Mouse (Mus musculus): ENCODE measurements around the gene Slc25a40. TPM values are rescaled to one million over a fixed set of nuclear protein-coding genes. Genes with fewer than 3 reads are reported as not detected.

The Slc25a40 gene
- total and polyA plus RNA-seq, 2 experiments from 2014 or later: 7.7 to 11.7 TPM

DNA sequence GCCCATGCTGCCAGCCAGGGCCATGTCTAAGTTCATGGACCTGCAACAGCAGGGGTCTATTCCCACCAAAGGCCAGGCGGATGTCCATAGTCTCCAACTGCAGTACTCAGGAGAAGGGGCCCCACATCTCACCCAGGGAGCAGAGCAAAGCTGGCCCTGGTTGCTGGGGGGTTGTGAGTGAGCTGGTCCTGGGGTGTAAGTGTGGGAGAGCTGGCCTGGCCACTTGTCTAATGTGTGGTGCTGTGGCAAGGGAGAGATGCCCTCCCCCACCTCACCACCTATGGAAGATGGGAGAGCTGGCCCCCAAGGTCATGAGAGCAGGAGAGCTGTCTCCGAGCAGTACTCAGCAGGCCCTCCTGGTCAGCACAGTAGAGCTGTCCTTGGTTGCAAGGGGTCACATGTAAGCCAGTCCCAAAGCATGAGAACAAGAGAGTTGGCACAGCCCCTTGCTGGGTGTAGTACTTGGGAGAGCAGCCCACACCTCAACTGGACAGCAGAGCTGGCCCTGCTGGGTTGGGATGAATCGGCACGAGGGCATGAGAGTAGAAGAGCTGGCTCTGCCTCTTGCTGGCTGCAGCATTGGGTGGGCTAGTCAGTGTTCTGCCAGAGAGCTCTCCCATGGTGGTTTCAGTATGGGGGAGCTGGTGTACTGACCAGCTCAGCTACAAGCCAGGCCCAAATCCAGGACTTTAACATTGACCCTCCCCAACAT, 65.5 kb downstream of the Slc25a40 start:
- H3K9me3 ChIP-seq (replicated peaks; ENCODE audit: control insufficient read depth, low read length): no peaks in the 10 kb centered on the region
- TF ChIP-seq EP300 (IDR thresholded peaks at IDR 0.05; ENCODE audit: low read depth) (no peak), CTCF (IDR thresholded peaks at IDR 0.05; ENCODE audit: low read depth) (no peak)
- H3K4me1 ChIP-seq (ENCODE audit: control insufficient read depth, insufficient read depth): no peaks in the 10 kb centered on the region
- no peaks in the 10 kb centered on the region for H3K27me3 ChIP-seq (ENCODE audit: control insufficient read depth, insufficient read depth, low read length)
- H3K4me3 ChIP-seq (ENCODE audit: low read depth, low read length): no peak overlapping the region
- no peak overlapping the region for H3K9ac ChIP-seq (replicated peaks; ENCODE audit: low read depth, low read length)
- whole genome bisulfite sequencing: 72% methylated on average over 4 of the region's 4 CpGs
- no peak for DNase-seq (ENCODE audit: low spot score)
- no peak for ATAC-seq (ENCODE audit: insufficient read depth, low read depth)
- H3K36me3 ChIP-seq (replicated peaks; ENCODE audit: control insufficient read depth, insufficient read depth, low read length): no peaks in the 10 kb centered on the region
- H3K27ac ChIP-seq (ENCODE audit: low read depth): no peak overlapping the region
- no peak overlapping the region for H3K4me2 ChIP-seq (ENCODE audit: low read depth, low read length)

- TF ChIP-seq CTCF (IDR thresholded peaks at IDR 0.05; ENCODE audit: low read depth) (no peak), EP300 (IDR thresholded peaks at IDR 0.05; ENCODE audit: low read depth) (no peak)
Observed at GRCm38 (mm10) chr5:8488701-8489297, 66.1 kb downstream of the Slc25a40 start.

DNA sequence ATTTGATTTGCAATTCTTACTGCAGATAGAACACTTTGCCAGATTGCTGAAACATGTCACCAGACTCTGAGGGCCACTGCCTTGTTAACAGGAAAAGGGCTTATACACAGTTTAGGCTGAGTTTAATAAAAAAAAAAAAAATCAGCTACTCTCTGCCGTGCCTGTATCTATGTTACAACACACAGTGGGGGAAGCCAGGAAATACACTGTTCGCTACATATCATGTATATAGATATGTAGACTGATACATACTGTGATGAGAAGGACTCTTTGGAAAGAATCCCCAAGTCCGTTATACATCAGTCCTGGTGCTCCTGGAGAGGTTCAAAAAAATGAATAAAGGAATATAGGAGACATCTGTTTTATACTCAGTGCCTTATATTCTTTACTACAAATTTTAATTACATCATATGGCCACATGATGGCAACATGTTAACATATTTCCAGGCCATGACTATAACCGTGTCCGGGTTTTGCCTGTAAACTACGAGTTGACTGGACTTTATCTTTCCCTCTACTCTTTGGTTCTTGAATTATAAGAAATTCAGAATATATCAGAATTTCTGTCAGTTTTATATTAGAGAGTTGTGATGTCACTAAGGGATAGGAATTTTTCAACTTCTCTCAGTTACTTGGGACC, 66.9 kb downstream of the Slc25a40 start:
- no peak overlapping the region for H3K9ac ChIP-seq (replicated peaks; ENCODE audit: low read depth, low read length)
- no peaks in the 10 kb centered on the region for H3K36me3 ChIP-seq (replicated peaks; ENCODE audit: control insufficient read depth, insufficient read depth, low read length)
- no peak overlapping the region for H3K27ac ChIP-seq (ENCODE audit: low read depth)
- no peaks in the 10 kb centered on the region for H3K27me3 ChIP-seq (ENCODE audit: control insufficient read depth, insufficient read depth, low read length)
- TF ChIP-seq EP300 (IDR thresholded peaks at IDR 0.05; ENCODE audit: low read depth) (no peak), CTCF (IDR thresholded peaks at IDR 0.05; ENCODE audit: low read depth) (peak; percentile 56)
- no peak overlapping the region for H3K4me3 ChIP-seq (ENCODE audit: low read depth, low read length)
- no peaks in the 10 kb centered on the region for H3K4me1 ChIP-seq (ENCODE audit: control insufficient read depth, insufficient read depth)
- no peaks in the 10 kb centered on the region for H3K9me3 ChIP-seq (replicated peaks; ENCODE audit: control insufficient read depth, low read length)
- 33% methylated on average over 6 of the region's 6 CpGs for WGBS
- no peak overlapping the region for H3K4me2 ChIP-seq (ENCODE audit: low read depth, low read length)
- ATAC-seq (ENCODE audit: insufficient read depth, low read depth) (0 out of 2 replicates have a peak, but pooled peaks have one; percentile 27), DNase-seq (ENCODE audit: low spot score) (peak; percentile 55)

More at GRCm38 (mm10) chr5:8488701-8489297, 66.1 kb downstream of the Slc25a40 start:
- H3K4me2 ChIP-seq (ENCODE audit: low read depth, low read length): no peak overlapping the region
- WGBS: 65% methylated on average over 2 of the region's 2 CpGs
- H3K27me3 ChIP-seq (ENCODE audit: control insufficient read depth, insufficient read depth, low read length): no peaks in the 10 kb centered on the region
- H3K4me3 ChIP-seq (ENCODE audit: low read depth, low read length): no peak overlapping the region
- no peaks in the 10 kb centered on the region for H3K9me3 ChIP-seq (replicated peaks; ENCODE audit: control insufficient read depth, low read length)
- ATAC-seq (ENCODE audit: insufficient read depth, low read depth): no peak
- H3K27ac ChIP-seq (ENCODE audit: low read depth): no peak overlapping the region
- H3K4me1 ChIP-seq (ENCODE audit: control insufficient read depth, insufficient read depth): no peaks in the 10 kb centered on the region
- no peak overlapping the region for H3K9ac ChIP-seq (replicated peaks; ENCODE audit: low read depth, low read length)
- no peaks in the 10 kb centered on the region for H3K36me3 ChIP-seq (replicated peaks; ENCODE audit: control insufficient read depth, insufficient read depth, low read length)
- DNase-seq (ENCODE audit: low spot score): no peak

DNA sequence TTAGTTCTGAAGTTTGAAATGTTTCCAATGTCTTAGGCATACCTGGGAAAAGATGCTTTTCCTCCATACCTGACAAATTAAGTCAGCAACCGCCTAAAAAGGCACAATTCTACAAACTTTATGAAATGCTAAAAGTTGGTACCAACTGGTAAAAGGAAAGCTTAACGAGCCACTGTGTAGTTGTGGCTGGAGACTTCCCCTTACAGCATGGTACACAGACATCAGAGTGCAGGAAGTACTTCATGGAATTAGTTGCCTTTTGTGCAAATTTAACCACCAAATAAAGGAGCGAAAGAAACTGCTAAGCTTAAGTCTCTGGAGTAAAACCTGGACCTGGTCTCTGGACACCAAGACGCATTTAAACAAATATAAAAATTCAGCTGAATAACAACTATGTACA, 69.1 kb downstream of the Slc25a40 start:
- no peak for TF ChIP-seq CTCF (IDR thresholded peaks at IDR 0.05; ENCODE audit: low read depth)
- TF ChIP-seq EP300 (IDR thresholded peaks at IDR 0.05; ENCODE audit: low read depth): no peak
- Histone ChIP-seq H3K36me3 (replicated peaks; ENCODE audit: control insufficient read depth, insufficient read depth, low read length) (no peaks in the 10 kb centered on the region), H3K27ac (ENCODE audit: low read depth) (no peak overlapping the region), H3K9ac (replicated peaks; ENCODE audit: low read depth, low read length) (no peak overlapping the region), H3K4me3 (ENCODE audit: low read depth, low read length) (no peak overlapping the region), H3K4me1 (ENCODE audit: control insufficient read depth, insufficient read depth) (no peaks in the 10 kb centered on the region), H3K27me3 (ENCODE audit: control insufficient read depth, insufficient read depth, low read length) (no peaks in the 10 kb centered on the region), H3K4me2 (ENCODE audit: low read depth, low read length) (no peak overlapping the region), H3K9me3 (replicated peaks; ENCODE audit: control insufficient read depth, low read length) (no peaks in the 10 kb centered on the region)
- WGBS: 70% methylated on average over 4 of the region's 4 CpGs
- ATAC-seq (ENCODE audit: insufficient read depth, low read depth) (no peak), DNase-seq (ENCODE audit: low spot score) (no peak)

Other genes starting within 250 kb of the Slc25a40 start
- 8.5 and 13.8 TPM in 2 replicates for gene Adam22, start 54.7 kb upstream of the Slc25a40 start, total RNA-seq (2014; rRNA removed; ENCODE audit: low replicate concordance)
- gene Adam22, start 54.7 kb upstream of the Slc25a40 start, polyA plus RNA-seq (2015; fragmentation: Nextera tagmentation; extraction: Ambion mirVana): 8.0 and 8.6 TPM in 2 replicates
- gene Dbf4, start 134 bp upstream of the Slc25a40 start, total RNA-seq (2014; rRNA removed; ENCODE audit: low replicate concordance): 8.1 and 22.3 TPM in 2 replicates
- 7.7 and 8.5 TPM in 2 replicates for gene Dbf4, start 134 bp upstream of the Slc25a40 start, polyA plus RNA-seq (2015; fragmentation: Nextera tagmentation; extraction: Ambion mirVana)
- gene Rundc3b, start 200.1 kb downstream of the Slc25a40 start, total RNA-seq (2014; rRNA removed; ENCODE audit: low replicate concordance): 0.12 and 0.88 TPM in 2 replicates
- gene Rundc3b, start 200.1 kb downstream of the Slc25a40 start, polyA plus RNA-seq (2015; fragmentation: Nextera tagmentation; extraction: Ambion mirVana): 0.40 and 0.44 TPM in 2 replicates
- 1.6 and 3.0 TPM in 2 replicates for gene Abcb1a, start 237.2 kb downstream of the Slc25a40 start, total RNA-seq (2014; rRNA removed; ENCODE audit: low replicate concordance)
- gene Abcb1a, start 237.2 kb downstream of the Slc25a40 start, polyA plus RNA-seq (2015; fragmentation: Nextera tagmentation; extraction: Ambion mirVana): 0.93 and 0.96 TPM in 2 replicates